Mouse (Mus musculus) heart, postnatal 0 days (tissue): Measurements from ENCODE around the gene Ocrl. TPM values are rescaled to one million over a fixed set of nuclear protein-coding genes. Genes with fewer than 3 reads are reported as not detected.

ENCODE experiments used
- ATAC-seq: fragments of 200-750 bp; cut with Nextera tagmentation; 2 replicates; pipeline ENCODE4 v1.8.0; 2017; ENCODE audit warnings: low read depth, moderate number of reproducible peaks, moderate library complexity; ENCODE audit not compliant: insufficient read depth
- DNase-seq: peaks from one replicate; pipeline ENCODE4 v3.0.0-alpha.2; 2016; ENCODE audit warnings: low spot score
- H3K27ac ChIP-seq: fragments of 300-500 bp; sonication (generic); 2 replicates; pipeline ENCODE4 v1.5.1; 2014; ENCODE audit warnings: low read depth, mild to moderate bottlenecking
- H3K27me3 ChIP-seq: fragments of 300-500 bp; sonication (generic); 2 replicates; pipeline ENCODE4 v1.6.1; 2014; ENCODE audit warnings: low read length, mixed read lengths; ENCODE audit not compliant: control insufficient read depth, insufficient read depth
- H3K36me3 ChIP-seq: fragments of 300-500 bp; sonication (generic); replicated peaks from 2 replicates; pipeline ENCODE4 v1.6.1; 2014; ENCODE audit warnings: low read length, mixed read lengths; ENCODE audit not compliant: control insufficient read depth, insufficient read depth
- H3K4me1 ChIP-seq: fragments of 300-500 bp; sonication (generic); 2 replicates; pipeline ENCODE4 v1.6.1; 2014; ENCODE audit warnings: antibody characterized with exemption; ENCODE audit not compliant: control insufficient read depth, insufficient read depth
- H3K4me2 ChIP-seq: fragments of 300-500 bp; sonication (generic); 2 replicates; pipeline ENCODE4 v1.6.1; 2014; ENCODE audit warnings: low read depth, mild to moderate bottlenecking, low read length, moderate library complexity
- H3K4me3 ChIP-seq: fragments of 300-500 bp; sonication (generic); 2 replicates; pipeline ENCODE4 v1.5.1; 2014; ENCODE audit warnings: low read depth, low read length
- H3K9ac ChIP-seq: fragments of 300-500 bp; sonication (generic); replicated peaks from 2 replicates; pipeline ENCODE4 v1.6.1; 2014; ENCODE audit warnings: low read depth, low read length, mixed read lengths
- H3K9me3 ChIP-seq: fragments of 300-500 bp; sonication (generic); replicated peaks from 2 replicates; pipeline ENCODE4 v1.6.1; 2016; ENCODE audit warnings: low read length; ENCODE audit not compliant: control insufficient read depth
- CTCF ChIP-seq: IDR thresholded peaks from 2 replicates; pipeline ENCODE4 v1.5.1; 2016; ENCODE audit warnings: antibody characterized with exemption, control low read depth, low read depth
- EP300 ChIP-seq: IDR thresholded peaks from 2 replicates; pipeline ENCODE4 v1.6.1; 2016; ENCODE audit warnings: antibody characterized with exemption, low read depth
- WGBS: fragments of 180-500 bp; shearing (Covaris S2); extraction: QIAGEN DNeasy Blood & Tissue Kit; methylation state at CpG from one replicate; pipeline ENCODE4 v1.1.7; 2014; 5-methylcytosine and 5-hydroxymethylcytosine counted together
- polyA plus RNA-seq: library from polyadenylated mRNA; unstranded; fragments of >200 nt; fragmentation: Nextera tagmentation; extraction: Ambion mirVana; gene quantifications from 2 replicates; pipeline ENCODE4 v1.2.1, GENCODE M21; 2015
- total RNA-seq: library from RNA; depleted of rRNA; stranded (reverse); fragments of >200 nt; gene quantifications from 2 replicates; pipeline ENCODE4 v1.2.3, GENCODE M21; 2014; ENCODE audit warnings: low replicate concordance

The Ocrl gene
- total and polyA plus RNA-seq, 2 experiments from 2014 or later: 6.0 to 16.5 TPM

DNA sequence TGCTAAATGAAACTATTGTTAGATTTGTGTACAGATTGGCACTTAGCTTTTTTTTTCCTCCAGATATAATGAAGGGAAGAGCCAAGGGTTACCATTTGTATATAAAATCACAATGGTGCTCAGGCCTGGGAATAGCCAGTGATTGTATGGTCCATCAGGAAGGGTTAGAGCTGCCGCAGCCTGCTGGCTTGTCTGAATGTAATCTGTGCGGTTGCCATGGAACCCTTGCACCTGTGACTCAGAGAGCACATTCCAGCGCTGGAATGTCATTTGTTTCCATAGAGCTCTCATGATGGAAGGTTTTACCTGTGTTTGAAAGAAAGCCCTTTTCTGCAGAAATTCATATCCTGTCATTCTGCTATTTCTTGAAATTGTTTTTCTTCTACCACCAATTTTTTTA, 37.5 kb downstream of the Ocrl start:
- Histone ChIP-seq H3K4me3 (no peak overlapping the region), H3K4me2 (no peak overlapping the region), H3K36me3 (peaks cover 10% of the 10 kb centered on the region; the same call in 1 of the 2 replicates), H3K4me1 (no peaks in the 10 kb centered on the region), H3K27ac (no peak overlapping the region), H3K27me3 (no peaks in the 10 kb centered on the region), H3K9me3 (no peaks in the 10 kb centered on the region), H3K9ac (no peak overlapping the region)
- no peak for DNase-seq
- WGBS: 59% methylated on average over 3 of the region's 3 CpGs
- ATAC-seq: no peak
- TF ChIP-seq CTCF: no peak
- no peak for TF ChIP-seq EP300

GRCm38 (mm10) chrX:47962579-47962978, 50.4 kb downstream of the Ocrl start:
- ATAC-seq (no peak), DNase-seq (no peak)
- Histone ChIP-seq H3K4me2 (no peak overlapping the region), H3K27ac (no peak overlapping the region), H3K9me3 (no peaks in the 10 kb centered on the region), H3K9ac (no peak overlapping the region), H3K27me3 (no peaks in the 10 kb centered on the region), H3K36me3 (peaks cover 15% of the 10 kb centered on the region; the same call in 1 of the 2 replicates), H3K4me1 (no peaks in the 10 kb centered on the region), H3K4me3 (no peak overlapping the region)
- 88% methylated on average over 3 of the region's 3 CpGs for WGBS
- no peak for TF ChIP-seq EP300
- no peak for TF ChIP-seq CTCF

DNA sequence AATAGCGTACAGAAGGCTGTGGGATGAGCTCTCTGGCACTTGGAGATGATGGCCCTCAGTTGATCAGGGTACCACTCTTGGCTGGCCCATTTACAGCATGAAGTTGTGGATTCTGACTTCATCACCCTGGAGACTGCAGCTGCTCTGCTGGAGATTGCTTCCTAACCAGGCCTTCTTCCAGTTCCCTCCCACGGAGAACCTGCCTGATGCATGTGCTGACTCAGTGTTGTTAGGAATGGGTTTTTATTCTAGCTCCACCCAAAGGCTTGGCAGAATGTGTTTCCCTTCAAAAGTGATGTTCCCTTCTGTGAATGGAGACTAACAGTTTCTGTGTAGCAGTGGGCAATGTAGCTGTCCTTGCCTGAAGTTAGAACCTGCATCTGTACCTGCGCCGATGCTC, 58.2 kb downstream of the Ocrl start:
- H3K27me3 ChIP-seq: no peaks in the 10 kb centered on the region
- H3K27ac ChIP-seq: no peak overlapping the region
- no peak overlapping the region for H3K9ac ChIP-seq
- 83% methylated on average over 4 of the region's 4 CpGs for WGBS
- no peak overlapping the region for H3K4me3 ChIP-seq
- no peak overlapping the region for H3K4me2 ChIP-seq
- ATAC-seq (no peak), DNase-seq (no peak)
- H3K4me1 ChIP-seq: no peaks in the 10 kb centered on the region
- TF ChIP-seq EP300 (no peak), CTCF (no peak)
- no peaks in the 10 kb centered on the region for H3K9me3 ChIP-seq
- no peaks in the 10 kb centered on the region for H3K36me3 ChIP-seq

DNA sequence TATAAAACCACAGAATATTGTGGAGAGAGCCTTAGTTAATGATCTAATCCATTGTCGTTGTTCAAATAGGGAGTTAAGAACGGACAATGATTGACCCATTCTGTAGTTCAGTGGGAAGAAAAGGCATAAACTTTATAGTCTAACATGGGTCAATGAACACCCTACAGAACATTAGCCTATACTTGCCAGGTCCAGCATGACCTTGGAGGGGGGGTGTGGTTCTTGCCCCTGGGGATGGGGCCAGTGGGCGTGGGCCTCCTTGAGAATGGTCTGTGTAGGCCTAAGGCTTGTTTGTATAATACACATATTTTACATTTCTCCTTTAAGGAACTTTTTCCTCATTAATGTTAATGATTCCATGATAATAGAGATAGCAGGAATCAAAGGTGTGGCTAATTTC, 58.7 kb downstream of the Ocrl start:
- no peaks in the 10 kb centered on the region for H3K9me3 ChIP-seq
- WGBS: 77% methylated on average over 3 of the region's 3 CpGs

GRCm38 (mm10) chrX:47971366-47972128, 59.4 kb downstream of the Ocrl start:
- ATAC-seq: no peak
- Histone ChIP-seq H3K4me3 (no peak overlapping the region), H3K4me2 (no peak overlapping the region), H3K27me3 (no peaks in the 10 kb centered on the region), H3K27ac (no peak overlapping the region), H3K9ac (no peak overlapping the region), H3K36me3 (no peaks in the 10 kb centered on the region), H3K4me1 (no peaks in the 10 kb centered on the region), H3K9me3 (no peaks in the 10 kb centered on the region)
- WGBS: 64% methylated on average over 10 of the region's 10 CpGs
- no peak for TF ChIP-seq CTCF
- TF ChIP-seq EP300: no peak
- DNase-seq: no peak

More for the DNA sequence above, 58.7 kb downstream of the Ocrl start:
- no peak overlapping the region for H3K4me3 ChIP-seq
- no peaks in the 10 kb centered on the region for H3K36me3 ChIP-seq
- ATAC-seq (no peak), DNase-seq (no peak)
- no peaks in the 10 kb centered on the region for H3K27me3 ChIP-seq
- H3K4me1 ChIP-seq: no peaks in the 10 kb centered on the region
- H3K9ac ChIP-seq: no peak overlapping the region
- no peak overlapping the region for H3K4me2 ChIP-seq
- H3K27ac ChIP-seq: no peak overlapping the region
- TF ChIP-seq EP300: no peak
- no peak for TF ChIP-seq CTCF

- TF ChIP-seq EP300 (no peak), CTCF (no peak)
These were observed 64.4 kb downstream of the Ocrl start for GRCm38 (mm10) chrX:47976551-47976950.

More at GRCm38 (mm10) chrX:47976551-47976950, 64.4 kb downstream of the Ocrl start:
- H3K9ac ChIP-seq: no peak overlapping the region
- no peak for DNase-seq
- 57% methylated on average over 4 of the region's 4 CpGs for WGBS
- ATAC-seq: no peak; the same call in 1 of the 2 replicates
- H3K27ac ChIP-seq: no peak overlapping the region
- no peaks in the 10 kb centered on the region for H3K4me1 ChIP-seq
- H3K27me3 ChIP-seq: no peaks in the 10 kb centered on the region
- no peak overlapping the region for H3K4me2 ChIP-seq
- no peaks in the 10 kb centered on the region for H3K36me3 ChIP-seq
- H3K9me3 ChIP-seq: no peaks in the 10 kb centered on the region
- no peak overlapping the region for H3K4me3 ChIP-seq
